Comparison of ENCODE assay signal across 13 mouse cellular contexts in genomic region chr4:109819455-109819854, GRCm38 (mm10).
"Had no signal": no experiment of that assay in that cellular context is flagged by ENCODE, and none has a peak within 500 bp of the region (broad histone marks: within the 10 kb centered on the region; RNA-seq: fewer than 3 reads in every experiment).

No protein-coding gene starts in this region.

- H3K4me3 ChIP-seq: intestine, embryonic 15.5 days; limb, embryonic 12.5 days; liver, embryonic 13.5 days; lung, embryonic 15.5 days had no signal

- H3K4me2 ChIP-seq: intestine, embryonic 15.5 days; limb, embryonic 12.5 days; liver, embryonic 13.5 days; lung, embryonic 15.5 days had no signal

- H3K9me3 ChIP-seq: intestine, embryonic 15.5 days; limb, embryonic 12.5 days; liver, embryonic 13.5 days; lung, embryonic 15.5 days had no signal

- H3K36me3 ChIP-seq: intestine, embryonic 15.5 days; limb, embryonic 12.5 days; liver, embryonic 13.5 days; lung, embryonic 15.5 days had no signal

- H3K27me3 ChIP-seq: intestine, embryonic 15.5 days; limb, embryonic 12.5 days; liver, embryonic 13.5 days; lung, embryonic 15.5 days had no signal

- ATAC-seq: intestine, embryonic 15.5 days; liver, postnatal 0 days; midbrain, embryonic 16.5 days had no signal

- DNase-seq: kidney, adult 8-10 months; kidney, postnatal 4 days; liver; liver, embryonic 13.5 days; liver, postnatal 0 days; lung, postnatal 14 days; right cerebral cortex, postnatal 14 days; thymus, postnatal 4 days had no signal

- H3K9ac ChIP-seq: intestine, embryonic 15.5 days; limb, embryonic 12.5 days; liver, embryonic 13.5 days; liver, postnatal 0 days; lung, embryonic 15.5 days had no signal

- H3K4me1 ChIP-seq: intestine, embryonic 15.5 days; limb, embryonic 12.5 days; lung, embryonic 15.5 days had no signal

- H3K27ac ChIP-seq: intestine, embryonic 15.5 days; limb, embryonic 12.5 days; liver, embryonic 13.5 days; lung, embryonic 15.5 days; macrophage had no signal
